Mouse (Mus musculus): ENCODE measurements at regions not wholly inside any gene's neighbourhood (a gene's known extent, or its start where the extent isn't known, plus 50 kb on each side); places are given as distances from the start of the nearest gene placed in this dataset.

DNA sequence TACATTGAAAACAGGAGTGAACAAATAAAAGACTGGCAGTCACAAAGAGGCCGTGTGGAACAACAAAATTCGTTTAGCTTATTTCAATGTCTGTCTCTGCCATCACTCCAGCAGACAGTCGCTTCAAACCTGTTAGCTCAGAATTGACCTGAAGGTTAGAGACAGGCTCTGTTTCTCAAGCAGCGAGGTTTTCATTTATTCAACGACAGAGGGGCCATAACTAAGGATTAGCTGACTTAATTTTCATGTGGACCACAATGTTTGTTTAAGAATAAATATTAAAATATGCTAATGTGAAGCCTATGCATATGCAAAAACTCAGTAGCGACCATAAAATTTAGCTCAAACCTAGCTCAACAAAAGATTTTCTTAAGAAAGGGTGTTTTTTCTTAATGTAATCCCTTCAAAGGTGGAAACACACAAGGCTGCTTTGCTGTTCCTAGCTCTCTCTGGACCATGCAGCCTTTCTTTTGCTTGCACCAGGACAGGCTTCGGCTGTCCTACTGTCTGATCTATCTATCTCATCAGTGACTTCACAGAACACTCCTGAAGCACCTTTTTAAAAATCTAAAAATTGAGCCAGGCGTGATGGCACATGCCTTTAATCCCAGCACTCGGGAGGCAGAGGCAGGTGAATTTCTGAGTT is 135.5 kb downstream of the Rwdd3 start:
- TF ChIP-seq CTCF (IDR thresholded peaks at IDR 0.05; ENCODE audit: control insufficient read depth, insufficient read depth, low read length) (no peak), POLR2A (IDR thresholded peaks at IDR 0.05; ENCODE audit: borderline replicate concordance, control insufficient read depth, low read depth, low read length) (no peak)
